Mouse (Mus musculus) heart, postnatal 10 days (tissue): ENCODE results near the gene Gm17654. TPM values are rescaled to one million over a fixed set of nuclear protein-coding genes. Genes with fewer than 3 reads are reported as not detected.
"Not testable (repeated sequence)": the region's sequence is repeated elsewhere in the genome, so short reads cannot be mapped to it uniquely, and the experiment has no call there.

Experiments
- DNase-seq, 2 experiments: peaks; one replicate each; pipeline ENCODE4 v3.0.0; 2021
- intact Hi-C: fragments of 180-260 bp; cut with DNase I; formaldehyde crosslinking; loops from one replicate; pipeline ENCODE4 v1.15.1; 2025
- total RNA-seq, 2 experiments: library from RNA; stranded (reverse); gene quantifications; 2 replicates each; pipeline ENCODE4 v1.2.3; 2021

Gene Gm17654
- total RNA-seq = not detected

DNA sequence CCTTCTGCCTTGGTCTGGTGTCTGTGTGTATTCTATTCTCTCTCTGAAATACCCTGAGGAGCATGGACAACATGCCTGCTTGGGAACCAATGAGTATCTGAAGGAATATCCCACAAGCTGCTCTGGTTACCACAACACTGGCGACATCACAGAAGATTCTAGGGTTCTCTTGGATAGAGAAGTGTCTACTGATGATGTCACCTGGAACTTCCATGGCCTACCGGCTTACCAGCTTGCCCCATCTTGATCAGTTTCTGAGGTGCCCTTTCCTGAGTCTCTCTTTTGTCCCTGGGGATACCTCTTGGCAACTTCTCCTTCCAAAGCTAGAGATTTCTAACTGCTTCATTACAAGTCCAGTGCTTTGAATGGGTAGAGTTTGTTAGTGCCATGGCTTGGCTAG lies at the start of gene Gm17654:
Gm17654 (minus strand) TSS at position 101 of the 400 bp plus-strand sequence.
- DNase-seq, intact Hi-C loops: not testable (repeated sequence)

DNA sequence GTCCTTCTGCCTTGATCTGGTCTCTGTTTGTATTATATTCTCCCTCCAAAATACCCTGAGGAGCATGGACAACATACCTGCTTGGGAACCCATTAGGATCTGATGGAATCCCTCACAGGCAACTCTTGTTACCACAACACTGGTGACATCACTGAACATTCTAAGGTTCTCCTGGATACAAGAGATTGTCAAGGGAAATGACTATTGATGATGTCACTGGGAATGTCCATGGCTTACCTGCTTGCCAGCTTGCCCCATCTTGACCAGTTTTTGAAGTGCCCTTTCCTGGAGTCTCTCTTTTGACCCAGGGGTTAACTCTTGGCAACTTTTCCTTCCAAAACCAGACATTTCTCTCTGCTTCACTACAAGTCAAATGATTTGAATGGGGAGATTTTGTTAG lies 29.0 kb upstream of the Gm17654 start, which contains the start of gene Gm10375:
Gm10375 (minus strand) TSS at position 101 of the 400 bp plus-strand sequence.
- DNase-seq, intact Hi-C loops: not testable (repeated sequence)

DNA sequence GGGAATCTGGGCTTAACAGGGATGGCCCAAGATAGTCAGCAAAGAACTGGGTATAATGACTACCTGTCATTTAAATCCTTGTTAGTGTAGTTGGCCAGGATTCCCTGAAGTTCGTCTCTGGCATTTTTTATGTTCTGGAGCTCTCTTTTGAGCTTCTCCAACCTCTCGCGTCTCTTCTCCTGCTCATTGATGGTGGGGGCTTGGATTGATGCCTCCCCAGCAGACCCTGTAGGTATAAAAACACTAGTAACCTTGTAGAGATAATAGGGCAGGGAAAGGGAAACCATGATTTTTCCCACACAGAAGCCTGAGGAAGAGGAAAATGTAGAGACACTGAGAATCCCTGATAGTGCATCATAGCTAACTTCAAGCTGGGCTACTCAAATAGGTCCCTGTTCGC lies 977 bp downstream of the Gm17654 start:
- DNase-seq, intact Hi-C loops: not testable (repeated sequence)

DNA sequence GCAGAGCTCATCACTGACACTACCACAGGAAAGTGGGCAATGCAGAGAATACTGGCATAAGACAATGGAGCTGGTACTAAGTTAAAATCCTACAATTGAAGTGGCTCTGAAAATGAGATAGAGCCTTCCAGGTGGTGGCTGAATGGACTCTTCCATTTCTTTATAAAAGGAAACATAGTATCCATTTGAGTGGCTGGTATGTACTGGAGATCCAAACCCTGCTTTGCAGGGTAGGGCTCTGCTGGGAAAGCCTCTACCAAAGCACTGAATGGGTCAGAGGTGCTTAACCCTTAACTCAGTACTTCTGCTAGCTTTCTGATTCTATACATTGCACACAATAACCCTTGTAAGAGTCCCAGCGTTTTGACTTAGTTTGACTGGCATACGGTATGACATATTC lies 26.7 kb downstream of the Gm17654 start:
- intact Hi-C loops, DNase-seq: not testable (repeated sequence)

DNA sequence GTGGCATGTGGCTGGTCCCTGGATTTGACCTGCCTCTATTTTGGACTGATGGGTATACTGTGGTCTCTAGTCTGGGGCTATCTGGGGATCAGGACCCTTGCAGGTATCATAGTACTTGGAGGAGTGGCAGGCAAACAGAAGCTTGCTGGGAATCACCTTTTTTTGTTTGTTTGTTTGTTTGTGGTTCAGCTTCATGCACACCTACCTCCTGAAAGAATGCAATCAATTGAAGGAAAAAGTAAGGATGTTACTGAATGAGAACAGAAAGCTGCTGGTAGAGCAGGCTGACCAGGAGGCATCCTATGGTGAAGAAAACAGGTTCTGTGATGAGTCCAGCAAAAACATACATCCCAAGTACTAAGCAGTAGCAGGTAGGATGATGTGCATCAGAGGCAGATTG lies 32.7 kb downstream of the Gm17654 start:
- DNase-seq, intact Hi-C loops: not testable (repeated sequence)

DNA sequence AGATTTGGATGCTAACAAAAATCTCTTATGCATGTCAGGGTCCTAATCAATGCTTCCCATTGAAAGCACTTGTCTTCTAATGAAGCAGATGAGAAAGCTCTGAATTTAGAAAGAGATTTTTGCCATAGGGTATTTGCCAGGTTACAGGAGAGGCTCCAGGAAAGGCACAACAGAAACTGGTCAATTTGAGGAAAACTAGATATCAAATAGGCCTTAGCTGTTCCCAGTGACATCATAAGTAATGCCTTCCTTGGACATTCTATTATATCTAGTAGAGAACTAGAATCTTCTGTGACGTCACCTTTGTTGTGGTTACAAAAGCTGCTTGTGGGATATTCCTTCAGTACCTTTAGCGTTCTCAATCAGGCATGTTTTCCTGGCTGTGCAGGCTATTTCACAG lies 35.7 kb downstream of the Gm17654 start, which contains the start of gene Gm5799:
Gm5799 (plus strand) TSS at position 301 of the 400 bp plus-strand sequence.
- intact Hi-C loops, DNase-seq: not testable (repeated sequence)

DNA sequence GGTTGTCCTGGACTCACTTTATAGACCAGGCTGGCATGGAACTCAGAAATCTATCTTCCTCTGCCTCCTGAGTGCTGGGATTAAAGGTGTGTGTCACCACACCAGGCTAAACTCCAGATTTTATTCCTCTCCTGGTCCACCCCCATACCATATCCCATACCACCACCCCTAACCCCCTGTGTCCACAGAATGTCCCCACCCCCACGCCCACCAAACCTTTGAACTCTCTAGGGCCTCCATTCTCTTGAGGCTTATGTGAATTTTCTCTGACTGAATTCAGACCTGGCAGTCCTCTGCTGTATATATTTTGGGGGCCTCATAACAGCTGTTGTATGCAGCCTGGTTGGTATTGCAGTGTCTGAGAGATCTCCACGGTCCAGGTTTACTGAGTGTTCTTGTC lies 40.8 kb downstream of the Gm17654 start:
- DNase-seq, intact Hi-C loops: not testable (repeated sequence)

DNA sequence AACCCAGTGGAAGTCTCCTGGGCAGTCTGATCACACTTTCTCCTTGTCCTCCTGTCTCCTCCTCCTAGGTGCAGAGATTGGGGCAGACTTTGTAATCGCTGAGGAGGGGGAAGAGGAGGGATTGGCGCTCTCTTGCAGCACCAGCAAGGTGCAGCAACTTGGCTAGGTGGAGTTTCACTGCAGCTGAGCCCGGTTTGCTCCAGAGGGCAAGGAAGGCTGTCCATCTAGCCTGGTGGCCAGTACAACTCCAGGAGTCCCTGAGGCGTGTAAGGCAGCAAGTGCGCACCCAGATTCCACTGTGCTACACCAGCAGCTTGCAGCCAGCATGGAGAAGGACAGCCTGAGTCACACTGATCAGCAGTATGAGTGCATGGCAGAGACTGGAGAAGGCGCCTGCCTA lies 46.6 kb downstream of the Gm17654 start:
- intact Hi-C loops, DNase-seq: not testable (repeated sequence)

DNA sequence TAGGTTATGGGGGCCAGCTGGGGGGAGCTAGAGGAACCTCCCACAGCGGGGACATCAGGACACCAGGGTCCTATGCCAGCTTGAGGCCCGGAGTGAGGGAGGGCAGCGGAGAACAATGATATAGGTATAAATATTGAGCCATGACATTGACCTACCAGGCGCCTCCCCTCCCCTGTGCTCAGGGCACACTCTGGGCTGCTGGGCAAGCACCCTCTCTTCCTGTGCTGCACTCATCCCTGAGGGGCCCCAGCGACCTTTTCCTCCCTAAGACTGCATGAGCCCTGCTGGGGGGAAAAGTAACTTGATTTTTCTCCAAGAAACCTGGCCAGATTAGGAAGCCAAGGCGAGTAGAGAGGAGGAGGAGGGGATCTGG lies 46.9 kb downstream of the Gm17654 start:
- intact Hi-C loops, DNase-seq: not testable (repeated sequence)

DNA sequence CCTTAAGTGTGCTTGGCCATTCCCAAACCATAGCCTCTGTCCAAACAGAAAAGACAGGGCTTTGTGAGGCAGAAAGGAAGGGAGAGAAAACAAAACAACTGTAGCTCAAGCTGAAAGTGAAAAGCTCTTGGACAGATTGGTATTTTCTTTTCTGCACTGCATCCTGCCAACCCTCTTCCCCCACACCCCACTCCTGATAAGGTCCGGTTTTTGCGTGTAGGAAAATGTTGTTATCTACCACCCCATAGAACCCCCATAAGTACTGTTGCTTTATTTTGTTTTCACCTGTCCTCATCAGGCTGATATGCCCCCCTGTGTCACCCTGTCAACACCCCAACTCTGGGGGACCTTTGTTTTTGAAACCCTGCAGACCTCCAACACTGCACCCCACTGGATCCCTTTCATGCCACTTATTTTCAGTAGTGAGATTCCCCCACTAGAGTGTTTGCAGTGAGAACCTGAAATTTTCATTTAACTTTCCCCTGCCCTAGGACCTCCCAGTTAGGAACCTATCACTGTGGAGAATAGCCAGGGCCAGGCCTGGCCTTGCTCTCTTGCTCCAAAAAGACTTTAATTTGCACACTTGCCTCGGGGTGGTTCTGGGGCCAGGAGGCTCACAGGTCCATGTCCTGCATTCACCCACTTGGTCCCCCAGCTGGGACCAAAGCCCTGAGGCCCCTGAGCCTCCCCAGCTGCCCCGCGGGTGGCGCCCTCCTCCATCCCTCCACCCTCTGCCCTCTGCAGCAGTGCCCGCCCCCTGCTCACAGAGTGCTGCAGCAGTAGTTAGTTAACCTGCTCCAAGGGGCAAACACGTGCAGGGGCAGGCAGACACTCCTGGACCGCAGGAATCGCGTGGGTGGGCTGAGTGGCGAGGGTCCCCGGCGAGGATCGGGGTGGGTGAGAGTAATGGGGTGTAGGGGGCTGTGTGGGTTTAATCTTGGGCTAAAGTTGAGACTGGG lies 47.6 kb downstream of the Gm17654 start:
- intact Hi-C loops = not testable (repeated sequence)

More for the DNA sequence above, 47.6 kb downstream of the Gm17654 start:
- not testable (repeated sequence) for DNase-seq

Other genes with a start within 250 kb of the Gm17654 start
- not detected for gene 1700001F09Rik, start 231.3 kb downstream of the Gm17654 start, total RNA-seq
- gene Gm8138, start 162.8 kb downstream of the Gm17654 start, total RNA-seq = not detected
- gene Gm5799, start 35.6 kb downstream of the Gm17654 start, total RNA-seq = under 1 TPM in 1 of 2 experiments, not detected in 1; 0.26 TPM
- gene Gm10375, start 28.9 kb upstream of the Gm17654 start, total RNA-seq = not detected
- not detected for gene Gm8165, start 98.1 kb upstream of the Gm17654 start, total RNA-seq
- under 1 TPM; 0.65 to 0.92 TPM for gene Gm7324, start 118.7 kb upstream of the Gm17654 start, total RNA-seq
- gene Gm16506, start 148.3 kb upstream of the Gm17654 start, total RNA-seq = not detected
- gene Gm6526, start 168.7 kb upstream of the Gm17654 start, total RNA-seq = not detected
- gene Gm8180, start 205.6 kb upstream of the Gm17654 start, total RNA-seq = not detected